Mouse (Mus musculus): Measurements from ENCODE around the gene Abcb6.

The Abcb6 gene

DNA sequence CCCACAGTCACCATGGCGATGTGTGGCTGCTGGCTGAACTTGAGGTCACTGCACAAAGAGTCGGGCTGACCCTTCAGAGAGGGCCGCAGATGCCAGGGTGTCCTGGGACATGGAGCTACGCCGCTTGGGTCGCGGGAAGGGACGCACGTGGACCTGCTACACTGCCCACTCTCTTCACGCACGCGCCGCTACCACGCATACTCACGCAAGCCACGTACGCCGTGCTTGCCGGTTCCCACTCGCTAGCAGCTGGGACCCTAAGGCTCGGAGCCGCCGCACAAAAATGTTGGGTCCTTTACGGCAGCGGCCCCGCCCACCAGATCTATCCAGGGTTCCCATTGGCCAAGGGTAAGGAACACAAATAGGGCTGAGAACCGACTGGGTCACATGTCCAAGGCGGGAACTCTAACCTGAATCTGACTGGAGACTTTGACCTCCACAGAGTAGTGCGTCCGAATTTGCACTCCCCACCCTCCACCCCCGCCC is at the start of gene Abcb6:
Gene Abcb6, minus strand, starts transcription at position 288 of the 486 bp plus-strand sequence.
- peak; percentile 89 for DNase-seq (ENCODE audit: low spot score)

GRCm38 (mm10) chr1:75229158-75229557 is 49.0 kb upstream of the Abcb6 start:
- peak; percentile 23 for DNase-seq (ENCODE audit: low spot score)

DNA sequence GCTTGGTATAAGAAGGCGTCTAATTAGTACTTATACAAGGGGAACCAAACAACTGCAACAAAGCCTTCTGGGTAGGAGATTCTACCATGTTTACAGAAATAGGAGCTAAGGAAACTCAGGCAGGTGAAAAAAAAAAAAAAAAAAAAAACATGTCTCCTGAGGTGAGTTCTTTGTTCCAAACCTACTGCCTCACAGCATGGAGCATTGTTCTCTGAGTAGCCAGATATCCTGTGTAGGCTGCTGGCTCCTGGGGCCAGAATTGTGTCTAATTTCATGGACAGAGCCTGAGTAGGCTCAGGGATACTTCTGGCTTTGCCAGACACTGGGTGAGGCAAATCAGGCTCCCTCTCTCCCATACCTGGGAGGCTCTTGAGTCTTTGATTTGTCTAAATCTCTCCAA is 47.5 kb upstream of the Abcb6 start:
- DNase-seq (ENCODE audit: low spot score) = no peak

- DNase-seq (ENCODE audit: low spot score) = no peak
These were observed 45.9 kb upstream of the Abcb6 start for GRCm38 (mm10) chr1:75226138-75226537.

- DNase-seq (ENCODE audit: low spot score) = no peak
These were observed 45.3 kb upstream of the Abcb6 start for GRCm38 (mm10) chr1:75225473-75225872.

- no peak for DNase-seq (ENCODE audit: low spot score)
These were observed 43.3 kb upstream of the Abcb6 start for GRCm38 (mm10) chr1:75223532-75223931.

DNA sequence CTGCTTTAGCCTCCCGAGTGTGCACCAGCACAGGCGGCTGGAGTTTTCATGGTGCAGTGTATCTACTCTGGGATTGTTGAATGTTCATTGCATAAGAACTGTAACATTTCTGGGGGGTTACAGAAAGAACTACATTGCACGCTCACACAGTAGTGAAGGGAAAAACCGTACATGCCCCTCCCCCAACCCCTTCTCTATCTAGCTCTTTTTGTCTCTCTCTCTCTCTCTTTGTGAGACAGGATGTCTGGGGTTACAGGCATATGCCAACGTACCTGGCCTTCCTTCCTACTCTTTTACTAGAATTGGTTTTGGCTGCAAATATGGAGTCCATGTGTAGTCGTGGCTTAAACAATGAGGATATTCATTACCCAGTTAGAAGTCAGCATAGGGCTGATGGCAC is 42.7 kb upstream of the Abcb6 start:
- no peak for DNase-seq (ENCODE audit: low spot score)

- no peak for DNase-seq (ENCODE audit: low spot score)
These were observed 41.3 kb upstream of the Abcb6 start for GRCm38 (mm10) chr1:75221538-75221937.

DNA sequence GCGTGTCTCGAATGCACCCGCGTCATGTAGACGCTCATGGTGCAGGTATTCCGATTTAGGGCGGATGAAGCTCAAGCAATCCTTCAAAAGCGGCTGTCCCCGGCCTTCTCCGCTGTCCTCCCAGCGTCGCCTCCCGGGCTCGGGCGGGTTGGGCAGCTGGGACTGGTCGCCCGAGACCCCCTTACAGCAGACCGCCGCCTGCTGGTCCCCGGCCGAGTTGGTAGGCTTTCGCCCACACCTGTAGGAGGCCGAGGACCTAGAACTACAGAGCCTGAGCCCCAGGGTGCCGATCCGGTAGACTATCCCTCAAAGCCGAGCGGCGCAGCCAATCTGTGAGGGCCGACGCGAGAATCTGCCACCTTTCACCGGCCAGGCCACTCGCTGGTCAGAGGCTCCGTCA is 39.3 kb upstream of the Abcb6 start, which contains the start of gene Tuba4a:
Gene Tuba4a, minus strand, starts transcription at position 335 of the 400 bp plus-strand sequence.
- no peak for DNase-seq (ENCODE audit: low spot score)

DNA sequence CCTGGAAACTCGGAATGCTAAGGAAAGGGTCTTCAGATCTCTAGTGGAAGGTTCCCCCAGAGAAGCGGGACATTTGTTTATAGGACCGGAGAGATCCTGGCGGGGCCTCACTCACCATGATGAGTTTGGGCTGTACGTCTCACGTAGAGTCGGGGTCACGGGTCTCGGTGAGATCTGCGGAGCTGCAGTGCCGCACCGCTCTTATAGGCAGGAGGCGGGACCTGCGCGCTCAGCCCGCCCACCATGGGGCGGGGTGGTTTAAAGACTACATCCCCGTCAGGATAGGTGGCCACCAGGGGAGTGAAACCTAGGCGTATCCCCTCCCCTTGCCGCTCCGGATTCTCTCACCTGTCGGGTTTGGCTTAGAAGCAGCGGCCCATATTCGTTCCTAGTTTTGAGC is 38.9 kb upstream of the Abcb6 start:
- DNase-seq (ENCODE audit: low spot score) = peak; percentile 12

DNA sequence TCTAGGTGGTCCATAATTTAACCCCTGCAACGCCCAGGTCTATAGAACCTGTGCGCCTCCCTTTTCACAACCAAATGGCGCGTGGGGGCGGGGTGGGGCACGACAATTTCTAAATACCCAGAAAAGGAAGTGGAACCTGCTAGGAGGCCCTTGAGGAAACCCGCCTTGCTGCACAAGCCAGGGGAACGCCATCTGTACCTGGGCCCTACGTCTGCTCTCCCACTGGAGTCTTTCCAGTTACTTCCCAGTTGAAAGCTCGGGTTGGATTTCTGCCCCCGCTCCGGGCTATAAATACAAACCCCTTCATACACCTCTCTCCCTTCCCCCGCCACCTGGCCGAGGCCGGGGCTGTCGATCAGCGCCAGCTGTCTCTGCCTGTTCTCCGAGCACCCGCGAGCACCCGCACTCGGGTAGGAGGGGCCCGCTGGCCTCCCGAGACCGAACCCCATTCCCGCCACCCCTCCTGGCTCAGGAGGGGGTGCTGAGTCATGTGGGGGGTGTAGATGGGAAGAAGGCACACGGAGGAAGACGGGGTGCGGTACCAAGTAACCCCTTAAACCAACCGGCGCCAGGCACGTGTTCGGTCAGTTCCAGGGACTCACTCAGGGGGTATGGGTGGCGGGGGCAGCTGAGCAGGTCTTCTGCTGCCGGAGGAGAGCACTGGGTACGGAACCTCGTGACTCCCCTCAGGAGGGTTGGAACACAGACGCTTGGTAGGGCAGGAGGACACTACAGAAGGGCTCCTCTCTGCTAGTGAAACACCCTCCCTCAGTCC is 38.2 kb upstream of the Abcb6 start:
- DNase-seq (ENCODE audit: low spot score) = no peak

DNA sequence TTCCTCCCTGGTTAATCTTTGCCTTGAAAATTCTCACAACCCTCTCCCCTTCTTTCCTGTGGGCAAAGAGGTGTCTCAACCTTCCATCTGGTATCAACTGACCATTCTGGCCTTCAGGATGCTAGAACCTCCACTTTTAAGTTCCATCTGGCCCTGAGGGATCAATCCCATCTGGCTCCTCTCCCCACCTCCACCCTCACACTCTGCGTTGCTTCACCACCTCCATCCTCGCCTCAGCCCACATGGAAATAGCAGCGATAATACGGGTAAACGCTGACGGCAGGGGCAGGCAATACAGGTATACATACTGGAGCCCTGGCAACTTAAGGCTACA is 37.7 kb upstream of the Abcb6 start:
- no peak for DNase-seq (ENCODE audit: low spot score)

DNA sequence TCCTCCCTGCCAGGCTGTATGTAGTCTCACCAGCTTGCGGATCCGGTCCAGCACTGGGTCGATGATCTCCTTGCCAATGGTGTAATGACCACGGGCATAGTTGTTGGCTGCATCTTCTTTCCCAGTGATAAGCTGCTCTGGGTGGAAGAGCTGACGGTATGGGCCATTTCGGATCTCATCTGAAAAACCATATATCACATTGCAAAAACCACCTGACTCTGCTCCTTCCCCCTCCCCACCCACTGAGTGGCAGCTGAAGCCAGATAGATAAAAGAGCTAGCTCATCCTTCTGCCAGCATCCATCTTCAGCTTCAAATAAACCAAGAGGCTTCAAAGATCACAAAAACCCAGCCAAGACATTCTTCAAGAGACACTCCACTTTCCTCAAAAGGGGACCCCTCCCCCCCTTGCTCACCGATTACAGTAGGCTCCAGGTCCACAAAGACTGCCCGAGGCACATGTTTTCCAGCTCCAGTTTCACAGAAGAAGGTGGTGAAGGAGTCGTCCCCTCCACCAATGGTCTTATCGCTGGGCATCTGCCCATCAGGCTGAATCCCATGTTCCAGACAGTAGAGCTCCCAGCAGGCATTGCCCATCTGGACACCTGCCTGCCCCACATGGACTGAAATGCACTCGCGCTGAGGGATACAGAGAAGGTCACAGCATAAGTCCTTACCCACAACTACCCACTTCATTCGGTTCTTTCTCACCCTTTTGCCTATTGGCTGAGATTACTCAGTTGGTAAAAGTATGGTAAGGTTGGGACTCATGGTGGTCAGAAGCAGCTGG is 36.8 kb upstream of the Abcb6 start:
- no peak for DNase-seq (ENCODE audit: low spot score)

DNA sequence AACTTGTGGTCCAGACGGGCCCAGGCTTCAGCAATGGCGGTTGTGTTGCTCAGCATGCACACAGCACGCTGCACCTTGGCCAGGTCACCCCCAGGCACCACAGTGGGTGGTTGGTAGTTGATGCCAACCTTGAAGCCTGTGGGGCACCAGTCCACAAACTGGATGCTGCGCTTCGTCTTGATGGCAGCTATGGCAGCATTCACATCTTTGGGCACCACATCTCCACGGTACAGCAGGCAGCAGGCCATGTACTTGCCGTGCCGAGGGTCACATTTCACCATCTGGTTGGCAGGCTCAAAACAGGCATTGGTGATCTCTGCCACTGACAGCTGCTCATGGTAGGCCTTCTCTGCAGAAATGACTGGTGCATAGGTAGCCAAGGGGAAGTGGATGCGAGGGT is 35.6 kb upstream of the Abcb6 start:
- DNase-seq (ENCODE audit: low spot score) = no peak

GRCm38 (mm10) chr1:75214886-75215285 is 34.7 kb upstream of the Abcb6 start:
- peak; percentile 28 for DNase-seq (ENCODE audit: low spot score)

DNA sequence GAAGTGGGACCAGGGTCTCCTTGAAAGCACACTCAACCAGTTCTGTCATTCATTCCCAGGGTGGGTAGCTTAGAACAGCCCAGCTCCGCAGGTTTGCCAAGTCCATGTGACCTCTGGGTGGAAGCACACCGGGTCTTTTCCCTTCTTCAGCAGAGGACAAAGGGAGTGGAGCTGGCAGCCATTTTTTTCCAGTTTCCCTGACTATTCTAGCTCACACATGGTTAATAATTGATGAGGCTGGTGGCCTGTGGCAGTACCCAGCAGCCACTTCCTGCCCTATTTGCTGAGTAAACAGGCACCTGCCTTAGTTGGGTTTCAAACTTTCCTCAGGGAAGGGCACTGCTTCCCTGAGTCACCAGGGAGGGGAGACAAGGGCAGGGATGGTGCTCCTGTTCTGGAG is 34.2 kb upstream of the Abcb6 start:
- no peak for DNase-seq (ENCODE audit: low spot score)

GRCm38 (mm10) chr1:75213096-75213495 is 32.9 kb upstream of the Abcb6 start:
- no peak for DNase-seq (ENCODE audit: low spot score)

GRCm38 (mm10) chr1:75212542-75212941 is 32.4 kb upstream of the Abcb6 start:
- DNase-seq (ENCODE audit: low spot score) = no peak

- peak; percentile 12 for DNase-seq (ENCODE audit: low spot score)
These were observed 31.0 kb upstream of the Abcb6 start for GRCm38 (mm10) chr1:75211141-75211708.

DNA sequence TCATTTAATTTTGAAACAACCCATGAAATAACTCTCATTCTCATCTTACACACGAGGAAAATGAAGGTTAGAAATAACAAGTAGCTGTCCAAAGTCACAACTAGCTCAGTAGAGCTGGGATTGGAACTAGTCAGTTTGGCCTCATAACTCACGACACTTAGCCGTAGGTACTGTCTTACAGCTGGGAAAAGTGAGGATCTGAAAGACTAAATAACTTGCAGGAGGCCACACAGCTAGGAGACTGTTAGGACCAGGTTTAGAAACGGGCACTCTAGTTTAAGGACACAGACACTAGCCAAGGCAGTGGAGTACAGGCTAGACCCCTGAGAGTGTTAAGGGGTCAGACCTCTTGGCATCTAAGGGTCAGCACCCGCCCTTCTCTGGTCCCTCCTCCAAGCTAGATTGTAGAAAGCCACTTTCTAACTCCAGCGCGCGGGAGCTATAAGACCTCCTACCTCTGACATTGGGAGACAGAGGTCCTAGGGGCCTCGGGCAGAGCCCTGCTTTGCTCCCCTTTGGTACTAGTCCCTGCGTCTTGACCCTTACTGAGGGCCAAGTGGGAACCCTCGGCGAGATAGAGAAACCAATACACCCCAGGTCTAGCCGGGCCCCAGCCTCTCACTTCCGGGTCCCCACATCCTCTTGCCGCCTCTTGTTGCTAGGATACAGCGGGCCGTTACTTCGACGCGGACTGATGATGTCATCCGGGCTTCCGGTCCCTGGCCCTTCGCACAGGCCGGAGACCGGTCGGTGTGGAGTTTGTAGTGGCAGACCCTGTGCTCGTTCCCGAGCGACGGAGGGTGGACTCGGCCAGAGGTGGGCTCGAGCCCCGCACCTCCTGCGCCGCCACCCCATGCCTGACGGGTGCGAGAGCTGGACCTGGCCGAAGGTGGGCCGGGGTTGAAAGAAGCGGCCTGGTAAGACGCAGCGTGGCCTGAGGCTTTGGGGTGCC is 30.2 kb upstream of the Abcb6 start, which contains the start of the genes Glb1l and Stk16:
Gene Glb1l, minus strand, starts transcription at position 678 of the 952 bp plus-strand sequence.
Gene Stk16, plus strand, starts transcription at position 703 of the 952 bp plus-strand sequence.
- DNase-seq (ENCODE audit: low spot score) = peak; percentile 95

GRCm38 (mm10) chr1:75208967-75209678 is 28.9 kb upstream of the Abcb6 start:
- DNase-seq (ENCODE audit: low spot score) = peak; percentile 37
